Mouse (Mus musculus): Measurements from ENCODE around the gene Ppp1r21.

DNA sequence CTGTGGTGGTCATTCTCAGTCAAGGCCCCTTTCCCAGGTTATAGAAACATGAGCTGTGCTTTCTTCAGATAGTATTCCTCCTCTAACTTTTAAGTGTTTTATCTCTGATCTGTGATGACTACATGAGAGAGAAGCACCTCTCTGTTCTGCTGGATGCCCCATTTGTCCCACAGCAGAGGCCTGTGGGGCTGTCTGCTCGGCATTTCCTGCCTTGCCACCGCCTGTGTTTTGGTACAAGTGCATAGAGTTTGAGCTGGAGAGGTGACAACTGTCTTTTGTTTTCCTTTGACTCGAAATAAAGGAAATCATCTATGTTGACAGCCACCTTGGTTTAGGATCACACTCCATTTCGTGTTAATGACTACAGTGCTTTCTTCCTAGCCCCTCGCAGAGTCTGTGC, 44.9 kb downstream of the Ppp1r21 start:
- TF ChIP-seq ZC3H11A (IDR thresholded peaks at IDR 0.05; ENCODE audit: low read depth, low read length): no peak
- no peak for TF ChIP-seq POLR2A (IDR thresholded peaks at IDR 0.05; ENCODE audit: control insufficient read depth in 1 of 2, insufficient read depth in 1 of 2, low read depth in 1 of 2, low read length in 2 of 2, poor library complexity in 1 of 2)
- TF ChIP-seq CTCF (IDR thresholded peaks at IDR 0.05 in 2 of 3, conservative IDR thresholded peaks at IDR 0.05 in 1 of 3; ENCODE audit: control insufficient read depth in 1 of 3, insufficient read depth in 1 of 3, low read depth in 2 of 3, low read length in 3 of 3, poor library complexity in 1 of 3, severe bottlenecking in 1 of 3): no peak
- no peak for TF ChIP-seq EP300 (IDR thresholded peaks at IDR 0.05; ENCODE audit: low read depth in 1 of 2, low read length in 2 of 2)
- TF ChIP-seq POLR2AphosphoS5 (IDR thresholded peaks at IDR 0.05; ENCODE audit: borderline replicate concordance, low read depth, low read length): no peak
- no peak for TF ChIP-seq GATA1 (IDR thresholded peaks at IDR 0.05; ENCODE audit: low read depth, low read length)
- TF ChIP-seq ELF1 (IDR thresholded peaks at IDR 0.05; ENCODE audit: low read depth, low read length): no peak
- TF ChIP-seq TCF12 (IDR thresholded peaks at IDR 0.05; ENCODE audit: low read depth, low read length): no peak
- TF ChIP-seq JUND (IDR thresholded peaks at IDR 0.05; ENCODE audit: low read depth, low read length): no peak

Measured in MEL (cell line).